Mouse (Mus musculus): ENCODE results near the gene Emc3.
A peak's percentile ranks its signal among the peaks of the same experiment; 100 is the strongest.

Emc3 gene

DNA sequence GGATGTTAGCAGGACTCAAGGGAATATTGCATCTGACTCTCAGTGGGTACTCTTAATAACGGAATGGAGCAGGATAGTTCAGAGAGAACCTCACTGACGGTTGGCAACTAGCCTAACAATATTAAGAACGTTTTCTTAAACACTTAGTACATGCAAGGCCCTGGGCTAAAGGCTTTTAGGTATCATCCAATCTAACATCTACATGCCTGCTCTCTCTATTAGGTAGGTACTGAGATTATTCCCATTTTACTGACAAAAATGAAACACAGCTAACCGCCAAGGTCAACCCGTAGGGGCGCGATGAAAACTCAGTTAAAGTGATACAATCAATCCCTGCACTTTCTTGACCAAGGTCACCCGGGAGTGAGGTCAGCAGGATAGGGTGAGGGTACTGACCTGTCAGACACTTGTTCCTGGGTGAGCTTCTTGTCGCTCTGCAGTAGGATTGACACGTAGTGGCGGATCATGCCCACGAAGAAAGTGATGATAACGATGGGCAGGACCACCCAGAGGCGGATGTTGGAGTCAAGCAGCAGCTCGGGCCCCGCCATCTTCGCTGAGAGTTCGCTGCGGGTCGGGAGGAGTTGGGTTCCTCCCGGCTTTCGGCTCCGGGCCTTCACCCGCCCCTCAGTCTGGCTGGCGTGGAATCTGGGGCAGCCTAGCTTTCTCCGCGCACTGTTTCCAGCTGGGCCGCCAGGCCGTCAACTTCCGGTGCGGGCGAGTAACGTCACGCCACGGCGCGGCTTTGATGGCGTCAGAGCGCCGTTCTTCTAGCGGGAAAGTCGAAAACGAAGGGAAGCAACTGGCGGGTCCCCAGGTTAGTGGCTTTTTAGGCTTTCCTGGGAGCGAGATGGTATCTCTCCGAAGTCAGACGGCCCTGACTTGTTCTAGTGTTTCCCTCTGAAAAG, at the start of gene Emc3, which contains the start of gene Fancd2:
Gene Emc3, minus strand, starts transcription at position 721 of the 908 bp plus-strand sequence.
Gene Fancd2, plus strand, starts transcription at position 751 of the 908 bp plus-strand sequence.
- peak; percentile 90 for DNase-seq (ENCODE audit: low read depth, low spot score)

DNA sequence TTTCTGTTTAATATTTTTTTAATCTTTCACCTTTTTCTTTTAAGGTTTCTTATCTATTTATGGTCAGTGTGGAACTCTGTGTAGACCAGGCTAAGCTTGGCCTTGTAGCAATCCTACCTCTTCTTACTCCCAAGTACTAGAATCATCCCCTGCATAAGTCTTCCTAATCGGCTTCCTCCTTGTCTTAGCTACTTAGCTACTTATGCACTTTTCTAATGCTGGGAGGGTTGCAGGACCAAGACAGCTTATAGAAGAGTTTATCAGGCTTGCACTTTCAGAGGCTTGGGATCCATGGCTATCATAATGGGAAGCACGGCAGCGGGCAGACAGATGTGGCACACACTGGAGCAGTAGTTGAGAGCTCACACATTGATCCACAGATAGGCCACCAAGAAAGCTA, 47.9 kb upstream of the Emc3 start:
- no peak for DNase-seq (ENCODE audit: low read depth, low spot score)

DNA sequence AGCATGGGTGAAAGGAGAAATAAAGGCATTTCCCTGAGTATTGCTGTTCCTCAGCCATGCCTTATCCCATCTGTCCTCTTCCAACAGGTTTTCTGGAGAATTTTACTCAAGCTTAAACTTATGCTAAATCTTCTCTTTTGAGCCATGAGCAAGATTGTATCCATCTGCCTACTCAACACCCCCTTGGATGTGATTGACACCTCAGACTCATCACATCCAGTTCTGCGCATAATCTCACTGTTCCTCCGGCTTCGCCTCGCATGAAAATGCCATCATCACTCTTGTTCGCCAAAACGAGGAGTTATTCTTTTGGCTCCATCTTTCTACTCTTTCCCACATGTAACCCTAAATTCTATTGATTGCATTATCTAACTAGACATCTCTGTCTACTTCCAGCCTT, 44.6 kb upstream of the Emc3 start:
- no peak for DNase-seq (ENCODE audit: low read depth, low spot score)

DNA sequence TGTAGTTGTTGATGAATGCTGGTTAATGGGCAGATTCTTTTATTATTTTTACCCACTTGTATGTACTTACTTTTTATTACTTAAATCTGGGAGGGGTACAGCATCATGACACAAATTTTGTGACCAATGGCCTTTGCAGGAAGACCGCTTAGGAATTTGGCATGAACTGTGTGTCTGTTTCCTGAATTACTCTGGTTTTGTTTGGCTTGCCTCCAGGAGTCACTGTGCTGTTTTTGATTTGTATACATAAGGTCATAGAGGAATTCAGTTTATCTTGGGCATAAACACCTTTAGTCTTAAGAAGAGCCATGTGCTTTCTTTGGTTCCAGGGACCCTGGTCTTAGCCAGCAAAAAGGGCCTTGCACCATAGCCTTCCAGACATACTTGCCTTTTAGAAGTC, 33.1 kb upstream of the Emc3 start:
- peak; percentile 22 for DNase-seq (ENCODE audit: low read depth, low spot score)

DNA sequence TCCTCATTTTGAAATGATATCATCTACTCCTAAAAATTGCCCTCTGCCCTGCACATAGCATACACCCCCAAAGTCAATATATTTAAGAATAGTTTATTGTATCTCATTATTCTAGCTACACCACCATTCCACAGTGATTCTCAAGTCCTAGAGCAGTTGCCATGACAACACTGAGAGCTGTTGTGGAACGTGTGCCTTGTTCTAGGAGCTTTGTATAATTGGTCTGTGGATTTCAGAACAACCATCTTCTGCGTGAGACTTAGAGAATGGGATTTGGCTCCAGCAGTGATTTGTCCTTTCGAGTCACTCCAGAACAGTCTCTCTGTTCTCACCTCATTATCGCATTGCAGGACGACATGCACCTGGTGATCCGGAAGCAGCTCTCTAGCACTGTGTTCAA, 28.3 kb upstream of the Emc3 start:
- no peak for DNase-seq (ENCODE audit: low read depth, low spot score)

DNA sequence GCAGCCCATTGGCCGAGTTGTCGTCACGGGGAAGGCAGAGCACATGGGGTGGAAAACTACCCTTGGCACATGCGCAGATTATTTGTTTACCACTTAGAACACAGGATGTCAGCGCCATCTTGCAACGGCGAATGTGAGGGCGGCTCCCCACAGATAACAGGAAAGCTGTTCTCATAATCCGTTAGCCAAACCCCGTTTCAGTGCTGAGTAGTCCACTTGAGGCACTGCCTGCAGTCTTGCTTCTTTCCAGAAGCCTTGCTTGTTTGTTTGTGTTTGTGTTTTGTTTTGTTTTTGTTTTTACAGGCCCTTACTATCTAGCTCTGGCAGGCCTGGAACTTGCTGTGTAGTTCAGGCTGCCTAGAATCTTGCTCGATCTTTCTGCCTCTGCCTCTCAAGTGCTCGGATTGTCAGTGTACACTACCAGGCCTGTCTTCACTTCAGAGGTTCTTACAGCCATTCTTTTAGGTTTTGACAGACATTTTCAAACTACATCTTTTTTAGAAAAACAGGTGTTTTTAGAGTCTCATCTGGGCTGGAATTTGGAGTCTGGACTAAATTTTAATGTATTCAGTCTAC, 12.5 kb upstream of the Emc3 start:
- DNase-seq (ENCODE audit: low read depth, low spot score), result no peak

DNA sequence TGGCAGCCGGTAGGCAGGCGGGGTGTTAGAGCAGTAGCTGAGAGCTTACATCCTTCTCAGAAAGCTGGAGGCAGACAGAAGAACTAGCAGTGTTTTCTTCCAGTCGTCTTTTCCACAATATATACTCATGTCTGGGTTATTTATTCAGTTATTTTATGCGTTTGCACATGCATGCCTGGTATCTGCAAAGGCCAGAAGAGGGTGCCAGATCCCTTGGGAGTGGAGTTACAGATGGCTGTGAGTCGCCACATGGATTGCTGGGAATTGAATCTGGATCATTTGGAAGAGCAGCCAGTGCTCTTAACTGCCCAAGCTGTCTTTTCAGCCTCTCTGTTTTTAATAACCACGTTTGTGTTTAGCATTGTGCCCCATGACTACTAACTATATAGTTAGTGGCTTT, 10.2 kb upstream of the Emc3 start:
- peak; percentile 25 for DNase-seq (ENCODE audit: low read depth, low spot score)

DNA sequence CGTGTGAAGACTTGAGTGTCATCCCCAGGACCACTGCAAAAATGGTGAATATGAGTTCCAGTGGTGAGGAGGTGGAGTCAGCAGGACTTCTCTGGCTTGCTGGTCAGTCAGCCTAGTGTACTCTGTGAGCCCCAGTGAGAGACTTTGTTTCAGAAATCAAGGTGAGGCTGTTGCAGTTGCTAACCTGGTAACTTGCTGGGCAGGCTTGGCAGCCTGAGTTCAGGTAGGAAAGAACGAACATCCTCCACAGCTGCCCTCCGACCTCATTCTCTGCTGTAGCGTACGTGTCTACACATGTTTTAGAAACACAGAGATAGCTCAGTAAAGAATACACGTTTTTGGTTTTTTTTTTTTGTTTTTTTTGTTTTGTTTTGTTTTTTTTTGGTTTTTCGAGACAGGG, 3.4 kb upstream of the Emc3 start:
- DNase-seq (ENCODE audit: low read depth, low spot score), result no peak

DNA sequence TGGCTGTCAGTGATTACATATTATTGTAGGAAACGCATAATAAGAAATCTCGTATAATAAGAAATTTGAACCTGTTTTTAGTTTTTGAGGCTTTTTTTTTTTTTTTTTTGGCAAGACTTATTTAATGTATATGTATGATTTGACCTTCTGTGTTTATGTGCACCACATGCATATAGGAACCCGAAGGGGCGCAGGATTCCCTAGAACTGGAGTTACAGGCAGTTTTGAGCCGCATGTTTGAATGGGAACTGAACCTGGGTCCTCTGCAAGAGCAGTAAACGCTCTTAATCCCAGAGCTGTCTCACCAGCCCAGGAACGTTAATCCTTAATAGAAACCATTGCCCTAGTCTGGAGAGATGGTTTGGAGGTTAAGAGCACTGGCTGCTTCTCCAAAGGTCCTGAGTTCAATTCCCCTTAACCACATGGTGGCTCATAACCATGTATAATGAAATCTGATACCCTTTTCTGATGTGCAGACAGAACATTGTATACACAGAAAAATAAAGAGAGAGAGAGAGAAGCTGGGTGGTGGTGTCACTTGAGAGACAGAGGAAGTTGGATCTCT, 470 bp upstream of the Emc3 start:
- DNase-seq (ENCODE audit: low read depth, low spot score), result peak; percentile 44

DNA sequence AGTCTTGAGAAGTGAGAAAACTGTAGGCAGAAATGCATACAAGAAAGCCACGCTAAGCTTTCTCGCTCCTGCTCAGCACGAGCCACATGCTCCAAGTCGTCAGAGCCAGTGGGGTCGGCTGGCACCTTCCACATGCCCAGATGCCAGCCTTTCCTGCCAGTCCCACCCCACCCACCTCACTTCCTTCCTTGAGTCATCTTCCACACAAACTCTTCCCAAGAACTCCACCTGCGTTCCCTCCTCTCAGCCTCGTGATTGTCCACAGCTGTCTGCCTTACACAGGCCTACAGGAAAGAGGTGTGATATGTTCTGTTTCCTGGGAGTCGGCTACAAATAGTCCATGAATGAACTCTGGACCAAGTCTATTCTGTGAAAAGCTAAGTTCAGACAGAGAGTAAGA, 8.0 kb downstream of the Emc3 start:
- DNase-seq (ENCODE audit: low read depth, low spot score), result no peak

DNA sequence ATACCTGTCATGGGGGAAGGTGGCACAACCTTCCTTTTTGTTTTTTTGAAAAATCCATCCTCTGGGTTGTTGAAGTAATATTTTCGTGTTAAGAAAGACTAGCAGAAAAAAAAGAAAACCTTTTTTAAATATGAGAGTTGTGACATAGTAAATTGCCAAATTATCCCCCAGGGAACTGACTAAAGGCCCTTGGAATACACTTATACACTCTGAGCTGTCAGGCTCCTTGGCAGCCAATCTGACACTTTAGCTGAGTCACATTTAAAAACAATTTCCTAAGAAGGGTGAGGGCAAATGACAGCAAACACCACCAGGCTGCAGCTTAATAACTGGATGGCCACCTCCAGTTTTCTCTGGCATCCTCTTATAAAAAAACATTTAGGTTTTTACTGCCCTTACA, 9.1 kb downstream of the Emc3 start:
- peak; percentile 88 for DNase-seq (ENCODE audit: low read depth, low spot score)

DNA sequence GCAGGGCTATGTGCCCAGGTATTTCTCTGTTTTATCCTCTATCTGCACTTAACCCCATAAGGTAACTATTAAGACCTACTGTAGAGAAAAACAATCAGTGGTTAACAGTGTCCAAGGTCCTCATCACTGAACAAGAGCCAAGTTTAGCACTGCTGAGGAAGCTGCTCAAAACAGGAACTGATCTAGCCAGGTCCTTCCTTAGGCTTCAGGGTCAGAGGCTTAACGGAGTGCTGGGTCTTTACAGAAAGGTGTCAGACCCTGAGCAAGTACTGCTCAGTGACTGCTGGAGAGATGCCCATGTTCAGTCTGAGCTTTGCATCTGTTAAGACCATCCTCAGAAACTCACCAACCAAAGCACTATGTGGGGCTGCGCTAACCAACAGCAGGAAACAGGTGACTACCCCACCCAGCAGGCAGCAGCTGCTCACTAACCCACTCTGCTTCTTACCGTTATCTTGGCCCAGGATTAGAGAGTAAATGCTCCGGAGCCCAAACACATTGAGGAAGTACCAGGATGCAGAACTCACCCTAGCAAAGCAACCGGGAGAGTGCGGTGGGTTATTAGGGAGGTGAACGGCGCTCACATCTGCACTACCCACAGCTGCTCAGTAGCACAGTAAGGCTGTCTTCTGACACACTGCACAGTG, 13.9 kb downstream of the Emc3 start:
- no peak for DNase-seq (ENCODE audit: low read depth, low spot score)

DNA sequence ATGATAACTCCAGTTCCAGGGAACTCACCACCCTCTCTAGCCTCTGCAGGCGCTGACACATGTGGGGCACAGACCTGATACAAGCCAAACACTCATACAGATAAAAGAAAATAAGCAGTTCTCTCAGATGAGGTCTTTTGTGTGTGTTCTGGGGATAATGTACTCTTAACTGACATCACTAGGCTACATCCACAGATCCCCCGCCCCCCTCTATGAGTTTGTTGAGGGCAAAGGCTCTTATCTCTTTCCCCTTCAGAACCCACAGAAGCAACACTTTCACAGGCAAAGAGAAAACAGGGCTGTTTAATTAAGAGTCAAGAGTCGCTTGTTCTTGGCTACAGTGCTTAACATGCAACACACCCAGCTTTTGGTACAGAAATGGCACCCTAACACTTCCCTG, 16.9 kb downstream of the Emc3 start:
- DNase-seq (ENCODE audit: low read depth, low spot score), result no peak

DNA sequence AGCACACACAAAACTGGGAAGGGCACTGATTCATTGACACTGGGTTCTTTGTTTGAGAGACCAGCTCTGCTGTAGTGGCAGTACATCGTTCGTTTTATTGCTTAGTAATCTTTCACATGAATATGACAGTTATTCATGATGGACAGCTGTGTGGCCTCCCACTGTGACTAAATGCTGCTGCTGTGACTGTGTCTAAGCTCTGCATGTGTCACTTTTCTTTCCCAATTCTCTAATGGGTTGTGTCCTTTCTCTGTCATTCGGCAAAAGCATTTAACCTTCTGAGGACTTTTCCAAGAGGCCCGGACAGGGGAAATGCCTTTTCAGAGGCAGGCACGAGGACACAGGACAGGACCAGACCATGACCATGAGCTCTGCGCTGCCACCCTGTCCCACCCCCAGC, 17.5 kb downstream of the Emc3 start:
- DNase-seq (ENCODE audit: low read depth, low spot score), result no peak

DNA sequence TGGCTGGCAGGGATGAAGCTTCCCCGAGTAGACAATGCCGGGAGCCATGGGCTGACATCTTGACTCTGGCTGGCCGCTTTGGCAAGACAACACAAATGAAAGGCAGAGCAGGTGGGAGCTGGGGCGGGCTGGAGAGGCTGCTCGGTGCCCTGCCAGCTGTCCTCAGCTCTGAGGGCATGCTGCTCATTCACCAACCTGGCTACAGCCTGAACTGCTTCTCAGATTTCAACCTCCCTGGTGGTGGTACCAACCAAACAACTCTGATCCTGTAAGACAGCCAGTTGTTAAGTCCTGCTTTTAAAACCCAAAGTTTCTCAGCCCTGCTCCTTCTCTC, 22.5 kb downstream of the Emc3 start:
- peak; percentile 38 for DNase-seq (ENCODE audit: low read depth, low spot score)

DNA sequence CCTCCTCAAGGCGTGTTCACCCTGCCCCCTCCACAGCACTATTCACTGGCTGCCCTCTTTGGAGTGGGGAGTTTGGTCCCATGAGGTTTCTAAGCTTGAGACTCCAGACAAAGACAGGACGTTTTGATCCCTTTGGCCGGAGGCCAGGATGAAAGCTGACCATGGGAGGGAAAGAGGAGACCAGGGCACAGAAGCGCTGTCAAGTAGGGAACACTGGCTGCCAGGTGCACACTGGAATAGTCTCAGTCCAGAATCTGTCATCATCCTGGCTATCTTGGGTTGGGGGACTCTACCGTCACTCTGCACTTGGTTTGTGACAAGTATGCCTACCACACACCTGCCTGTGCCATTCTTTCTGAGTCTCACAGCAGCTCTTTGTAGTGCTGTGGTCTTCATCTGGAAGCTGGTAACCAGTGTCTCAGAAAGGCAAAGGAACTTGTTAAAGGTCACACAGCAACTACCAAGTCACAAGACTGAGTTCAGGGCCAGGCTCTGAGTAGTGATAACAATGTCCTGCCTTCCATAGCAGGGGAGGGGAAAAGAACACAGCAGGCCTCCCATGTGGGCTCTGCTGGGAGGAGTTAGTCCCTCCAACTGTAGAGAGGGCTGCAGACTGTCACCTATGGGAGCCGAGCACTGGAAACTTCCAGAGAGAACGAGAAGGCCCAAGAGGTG, 23.0 kb downstream of the Emc3 start:
- peak; percentile 25 for DNase-seq (ENCODE audit: low read depth, low spot score)

DNA sequence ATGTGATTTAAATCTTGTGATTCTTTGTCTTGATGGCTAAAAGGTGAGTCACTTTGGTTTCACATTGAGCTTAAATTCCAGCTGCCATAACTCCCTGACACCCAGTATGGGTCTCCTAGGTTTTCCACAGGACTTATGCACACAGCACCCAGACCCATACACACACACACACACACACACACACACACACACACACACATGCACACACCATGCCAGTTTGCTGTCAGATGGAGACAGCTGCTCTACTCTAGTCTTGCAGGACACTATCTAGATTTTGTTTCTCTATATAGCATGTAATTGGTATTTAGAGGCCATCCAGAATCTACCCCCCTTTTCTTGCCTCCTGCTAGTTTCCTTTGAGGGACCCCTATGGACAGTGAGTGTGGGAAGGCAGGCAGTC, 24.3 kb downstream of the Emc3 start:
- peak; percentile 57 for DNase-seq (ENCODE audit: low read depth, low spot score)

DNA sequence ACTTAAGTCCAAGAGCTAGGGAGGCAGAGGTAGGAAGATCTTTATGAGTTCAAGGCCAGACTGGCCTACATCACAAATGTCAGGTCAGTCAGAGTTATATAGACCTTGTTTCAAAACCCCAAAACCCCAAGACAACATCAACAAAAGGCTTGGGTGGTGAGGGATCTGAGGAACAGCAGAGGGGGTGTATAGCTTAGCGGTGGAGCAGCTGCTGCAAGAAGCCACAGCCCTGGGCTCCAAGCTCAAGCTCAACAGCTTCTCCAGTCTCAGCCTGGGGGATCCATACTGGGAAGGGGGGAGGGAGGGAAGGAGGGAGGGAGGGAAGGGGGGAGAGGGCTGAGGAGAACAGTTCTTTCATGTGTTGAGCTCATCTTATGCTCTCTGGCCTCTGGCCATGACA, 25.8 kb downstream of the Emc3 start:
- DNase-seq (ENCODE audit: low read depth, low spot score), result no peak

DNA sequence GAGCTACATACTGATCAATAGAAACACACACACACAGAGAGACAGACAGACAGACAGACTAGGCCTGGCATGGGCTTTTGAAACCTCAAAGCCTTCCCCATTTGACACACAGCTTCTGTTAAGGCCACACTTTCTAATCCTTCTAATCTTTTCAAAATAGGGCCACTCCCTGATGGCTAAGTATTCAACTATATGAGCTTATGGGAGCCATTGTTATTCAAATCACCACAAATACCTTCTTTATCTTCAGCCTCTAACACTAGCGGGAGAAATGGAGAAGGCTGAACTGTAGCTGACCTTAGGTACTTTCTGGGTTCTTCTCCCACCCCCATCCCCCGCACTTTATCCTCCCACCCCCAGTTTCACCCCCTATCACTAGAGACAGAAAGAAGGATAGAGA, 28.7 kb downstream of the Emc3 start:
- no peak for DNase-seq (ENCODE audit: low read depth, low spot score)

DNA sequence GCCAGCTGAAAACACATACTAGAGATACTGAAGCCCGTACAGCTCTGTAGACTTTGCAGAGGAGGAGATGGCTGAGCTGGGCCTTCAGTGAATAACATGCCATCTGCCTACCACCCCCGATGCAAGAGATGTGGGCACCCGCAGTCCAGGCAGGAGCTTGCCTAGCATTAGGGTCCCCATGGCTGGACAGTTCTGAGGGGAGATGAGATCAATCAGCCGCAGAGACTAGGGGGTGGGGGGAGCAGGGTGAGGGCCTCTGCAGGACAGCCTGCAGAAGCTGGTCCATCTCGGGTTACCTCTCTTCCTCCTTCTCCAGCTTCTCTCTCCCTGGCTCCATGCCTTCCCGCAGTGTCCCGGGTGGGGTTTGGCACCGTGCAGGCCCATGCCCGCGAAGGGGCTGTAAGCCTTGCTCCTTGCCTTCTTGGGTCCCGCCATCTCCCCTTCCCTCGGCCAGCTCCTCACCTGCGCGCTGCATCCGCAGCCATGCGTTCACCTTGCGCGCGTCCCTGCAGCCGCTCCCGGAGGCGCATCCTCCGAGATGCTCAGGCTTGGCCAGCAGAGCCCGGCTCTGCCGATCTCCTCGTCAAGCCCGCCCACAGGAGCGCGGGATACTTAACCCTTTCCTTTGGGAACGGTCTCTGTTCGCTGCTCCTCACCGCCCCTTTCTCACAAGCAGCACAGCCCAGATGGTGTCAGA, 29.9 kb downstream of the Emc3 start, which contains the start of gene Prrt3:
Gene Prrt3, minus strand, starts transcription at position 544 of the 697 bp plus-strand sequence.
- DNase-seq (ENCODE audit: low read depth, low spot score), result no peak

DNA sequence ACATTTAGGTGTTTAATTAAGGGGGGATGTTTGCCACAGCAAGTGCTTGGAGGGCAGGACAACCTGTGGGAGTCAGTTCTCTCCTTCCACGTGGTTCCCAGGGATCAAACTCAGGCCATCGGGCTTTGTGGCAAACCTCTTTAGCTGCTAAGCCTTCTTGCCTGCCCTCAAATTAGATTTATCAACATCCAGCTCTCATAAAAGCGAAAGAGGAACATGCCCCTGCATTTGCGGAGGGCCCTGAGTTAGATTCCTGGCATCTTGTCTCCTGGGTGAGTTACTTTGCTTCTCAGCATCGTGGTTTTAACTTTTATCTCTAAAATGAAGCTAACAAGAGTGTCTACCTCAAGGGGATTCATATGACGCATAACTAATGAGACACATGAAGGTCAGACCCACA, 32.1 kb downstream of the Emc3 start:
- DNase-seq (ENCODE audit: low read depth, low spot score), result no peak
